Mouse (Mus musculus) hematopoietic stem cell, adult 5-6 weeks (primary cell): ENCODE results near the gene Ccr9. TPM values are rescaled to one million over a fixed set of nuclear protein-coding genes. Genes with fewer than 3 reads are reported as not detected.
"Not testable (repeated sequence)": the region's sequence is repeated elsewhere in the genome, so short reads cannot be mapped to it uniquely, and the experiment has no call there.

Experiments used
- ATAC-seq, 2 experiments: fragments of 125-278 bp in 1 of 2; replicated peaks in 1 of 2; 2 replicates each; pipeline ENCODE4 v1.8.0; 2016 to 2017; ENCODE audit warnings: inconsistent platforms in 2 of 2, mild to moderate bottlenecking in 2 of 2, moderate number of reproducible peaks in 2 of 2, low read depth in 1 of 2, moderate TSS enrichment in 1 of 2; ENCODE audit not compliant: low FRiP score in 2 of 2, poor library complexity in 2 of 2, severe bottlenecking in 2 of 2, insufficient read depth in 1 of 2, low TSS enrichment in 1 of 2
- total RNA-seq: library from RNA; stranded (forward); fragments of 172-1452, 232-1000 nt; gene quantifications from 2 replicates; pipeline ENCODE4 v1.2.3, GENCODE M21; 2017

Ccr9 gene
- total RNA-seq, 1 experiment from 2014 or later, result 4.6 TPM

- ATAC-seq, result no peak
These were observed 85.5 kb downstream of the Ccr9 start for GRCm38 (mm10) chr9:123763771-123764170.

- no peak for ATAC-seq
These were observed 88.8 kb downstream of the Ccr9 start for GRCm38 (mm10) chr9:123766996-123767395.

- ATAC-seq, result no peak
These were observed 90.2 kb downstream of the Ccr9 start for GRCm38 (mm10) chr9:123768443-123768842.

GRCm38 (mm10) chr9:123769532-123769931 lies 91.3 kb downstream of the Ccr9 start:
- peak; percentile 38 to 64; a peak in 2 of 4 replicates for ATAC-seq

- not testable (repeated sequence) for ATAC-seq
These were observed 95.1 kb downstream of the Ccr9 start for GRCm38 (mm10) chr9:123773299-123773698.

GRCm38 (mm10) chr9:123788855-123789529 lies 110.8 kb downstream of the Ccr9 start:
- ATAC-seq, result no peak

- peak in 1 of 2 experiments; percentile 81; a peak in 3 of 4 replicates for ATAC-seq
These were observed 117.9 kb downstream of the Ccr9 start for GRCm38 (mm10) chr9:123796174-123796573.

- ATAC-seq, result no peak
These were observed 123.3 kb downstream of the Ccr9 start for GRCm38 (mm10) chr9:123801527-123801926.

- ATAC-seq, result no peak
These were observed 124.2 kb downstream of the Ccr9 start for GRCm38 (mm10) chr9:123802421-123802820.

- no peak for ATAC-seq
These were observed 124.7 kb downstream of the Ccr9 start for GRCm38 (mm10) chr9:123802896-123803295.

- ATAC-seq, result no peak
These were observed 127.0 kb downstream of the Ccr9 start for GRCm38 (mm10) chr9:123805241-123805640.

- no peak for ATAC-seq
These were observed 128.0 kb downstream of the Ccr9 start, which contains the start of gene Cxcr6 for GRCm38 (mm10) chr9:123806267-123806666. Gene Cxcr6 (plus strand): TSS chr9:123806475.

- no peak for ATAC-seq
These were observed 130.3 kb downstream of the Ccr9 start for GRCm38 (mm10) chr9:123808583-123808982.

- ATAC-seq, result 0 out of 4 replicates have a peak, but pooled peaks of 1 of the 2 experiments have one; percentile 25
These were observed 133.6 kb downstream of the Ccr9 start for GRCm38 (mm10) chr9:123811831-123812230.

GRCm38 (mm10) chr9:123814326-123814725 lies 136.1 kb downstream of the Ccr9 start:
- ATAC-seq, result peak; percentile 17 to 29; a peak in 1 of 4 replicates

GRCm38 (mm10) chr9:123814821-123815220 lies 136.6 kb downstream of the Ccr9 start:
- no peak for ATAC-seq

- ATAC-seq, result no peak
These were observed 137.2 kb downstream of the Ccr9 start for GRCm38 (mm10) chr9:123815444-123815843.

GRCm38 (mm10) chr9:123815996-123816395 lies 137.8 kb downstream of the Ccr9 start:
- ATAC-seq, result no peak

GRCm38 (mm10) chr9:123818601-123819000 lies 140.4 kb downstream of the Ccr9 start:
- ATAC-seq, result no peak
